Mouse (Mus musculus) liver, embryonic 14.5 days (tissue): ENCODE data around the gene Krr1.

ENCODE experiments used
- CTCF ChIP-seq: IDR thresholded peaks from 2 replicates; pipeline ENCODE4 v1.5.1; 2016; ENCODE audit warnings: antibody characterized with exemption, low read depth, control low read depth
- EP300 ChIP-seq: IDR thresholded peaks from 2 replicates; pipeline ENCODE4 v1.6.1; 2016; ENCODE audit warnings: antibody characterized with exemption, low read depth

- TF ChIP-seq CTCF (no peak), EP300 (no peak)
Measured at GRCm38 (mm10) chr10:112001350-112001749, 28.9 kb downstream of the Krr1 start.
